In the genomic region with DNA sequence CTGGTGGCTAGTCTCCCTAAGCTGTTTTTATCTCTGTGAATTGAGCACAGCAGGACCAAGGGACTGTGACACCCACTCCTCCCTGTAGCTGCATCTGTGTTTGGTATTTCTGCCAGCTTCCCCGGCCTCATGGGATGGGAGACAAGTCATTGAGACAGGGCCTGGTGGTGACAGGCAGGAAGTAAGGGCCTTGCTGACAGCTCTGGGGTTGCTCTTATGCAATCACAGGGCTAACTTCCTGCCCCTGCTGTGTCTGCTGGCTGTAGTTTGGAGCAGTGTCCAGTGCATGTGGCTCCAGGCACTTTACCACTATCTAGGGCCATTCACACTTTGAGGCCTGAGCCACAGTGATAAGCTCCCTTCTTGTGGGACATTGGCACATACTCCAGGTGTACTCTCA, we compare ENCODE assay signal across 9 mouse cellular contexts. TPM values are rescaled to one million over a fixed set of nuclear protein-coding genes. Genes with fewer than 3 reads are reported as not detected.
A peak's percentile ranks its signal among the peaks of the same experiment; 100 is the strongest.
DNase-seq lines count a peak whose midpoint lies in the region; ATAC-seq and TF ChIP-seq lines count a peak whose summit lies in the region.
"Had no signal": no experiment of that assay in that cellular context is flagged by ENCODE, and none has a peak within 500 bp of the region (broad histone marks: within the 10 kb centered on the region; RNA-seq: fewer than 3 reads in every experiment).

No protein-coding gene starts in this region.

- no peak for TF ChIP-seq CTCF in MEL (IDR thresholded peaks at IDR 0.05 in 2 of 3, conservative IDR thresholded peaks at IDR 0.05 in 1 of 3; ENCODE audit: control insufficient read depth in 1 of 3, insufficient read depth in 1 of 3, low read depth in 2 of 3, low read length in 3 of 3, poor library complexity in 1 of 3, severe bottlenecking in 1 of 3)

- H3K27me3 ChIP-seq in MEL (ENCODE audit: control insufficient read depth in 1 of 2, insufficient read depth in 2 of 2, low read length in 2 of 2): no peaks in the 10 kb centered on the region
- H3K27me3 ChIP-seq in liver, embryonic 15.5 days: no peaks in the 10 kb centered on the region
- H3K27me3 ChIP-seq in hindbrain, embryonic 13.5 days: 0 out of 2 replicates have a peak, but pooled peaks cover 6% of the 10 kb centered on the region
- no peaks in the 10 kb centered on the region for H3K27me3 ChIP-seq in midbrain, embryonic 16.5 days (ENCODE audit: control insufficient read depth, insufficient read depth, low read depth, low read length)

- H3K27ac ChIP-seq in MEL (ENCODE audit: control insufficient read depth, low read depth, low read length): no peak overlapping the region
- H3K27ac ChIP-seq in liver, embryonic 15.5 days (replicated peaks): peak overlapping the region; percentile 48; the same call in 1 of the 2 replicates
- H3K27ac ChIP-seq in hindbrain, embryonic 13.5 days: no peak overlapping the region
- no peak overlapping the region for H3K27ac ChIP-seq in midbrain, embryonic 16.5 days (ENCODE audit: low read length)
- H3K27ac ChIP-seq: left cerebral cortex, adult 2 months had no signal

- H3K79me2 ChIP-seq in MEL (ENCODE audit: control insufficient read depth, insufficient read depth, low read length, poor library complexity): no peaks in the 10 kb centered on the region

- intact Hi-C loops in heart, postnatal 25 days (cut with DNase I): loop anchor here (5.0 kb wide), 1 partner anchor 39 kb away; no protein-coding TSS in a partner anchor

- H3K4me1 ChIP-seq in MEL (ENCODE audit: control insufficient read depth in 1 of 2, insufficient read depth in 2 of 2, low read length in 2 of 2): peaks cover 0 to 15% of the 10 kb centered on the region in 2 experiments; a peak in 3 of 4 replicates
- H3K4me1 ChIP-seq in liver, embryonic 15.5 days (replicated peaks): peaks cover 32% of the 10 kb centered on the region
- no peaks in the 10 kb centered on the region for H3K4me1 ChIP-seq in hindbrain, embryonic 13.5 days (replicated peaks)
- H3K4me1 ChIP-seq in midbrain, embryonic 16.5 days (ENCODE audit: control insufficient read depth, insufficient read depth, low read length): no peaks in the 10 kb centered on the region

- no peak for TF ChIP-seq POLR2A in MEL (IDR thresholded peaks at IDR 0.05; ENCODE audit: control insufficient read depth in 1 of 2, insufficient read depth in 1 of 2, low read depth in 1 of 2, low read length in 2 of 2, poor library complexity in 1 of 2)

- no peak overlapping the region for H3K4me3 ChIP-seq in MEL (ENCODE audit: control insufficient read depth in 1 of 2, insufficient read depth in 1 of 2, low read depth in 2 of 2, low read length in 2 of 2)
- H3K4me3 ChIP-seq in liver, embryonic 15.5 days (replicated peaks): no peak overlapping the region
- no peak overlapping the region for H3K4me3 ChIP-seq in hindbrain, embryonic 13.5 days
- H3K4me3 ChIP-seq in midbrain, embryonic 16.5 days (ENCODE audit: low read depth, low read length): no peak overlapping the region
- H3K4me3 ChIP-seq: left cerebral cortex, adult 2 months had no signal

- peaks cover 0 to 2% of the 10 kb centered on the region in 2 experiments; a peak in 2 of 4 replicates for H3K36me3 ChIP-seq in MEL (ENCODE audit: control insufficient read depth in 1 of 2, insufficient read depth in 2 of 2, low read length in 2 of 2)
- H3K36me3 ChIP-seq in liver, embryonic 15.5 days (replicated peaks): no peaks in the 10 kb centered on the region
- H3K36me3 ChIP-seq in hindbrain, embryonic 13.5 days: no peaks in the 10 kb centered on the region
- no peaks in the 10 kb centered on the region for H3K36me3 ChIP-seq in midbrain, embryonic 16.5 days (ENCODE audit: control insufficient read depth, insufficient read depth, low read length)

- no peak overlapping the region for H3K9ac ChIP-seq in MEL (ENCODE audit: control insufficient read depth, low read depth, low read length, poor library complexity, severe bottlenecking)
- H3K9ac ChIP-seq in liver, embryonic 15.5 days: no peak overlapping the region
- H3K9ac ChIP-seq in hindbrain, embryonic 13.5 days: no peak overlapping the region
- H3K9ac ChIP-seq in midbrain, embryonic 16.5 days (ENCODE audit: low read depth, low read length): no peak overlapping the region

- 12% methylated on average over 1 of the region's 1 CpGs for WGBS in liver, embryonic 15.5 days (ENCODE audit: insufficient replicate concordance)
- 62% methylated on average over 1 of the region's 1 CpGs for WGBS in hindbrain, embryonic 13.5 days
- 87% methylated on average over 1 of the region's 1 CpGs for WGBS in midbrain, embryonic 16.5 days

- TF ChIP-seq EP300 in MEL (IDR thresholded peaks at IDR 0.05; ENCODE audit: low read depth in 1 of 2, low read length in 2 of 2): 0 out of 4 replicates have a peak, but pooled peaks of 1 of the 2 experiments have one; percentile 22

- H3K9me3 ChIP-seq in MEL (replicated peaks; ENCODE audit: insufficient read depth, low read length): no peaks in the 10 kb centered on the region
- H3K9me3 ChIP-seq in liver, embryonic 15.5 days (replicated peaks): no peaks in the 10 kb centered on the region
- H3K9me3 ChIP-seq in hindbrain, embryonic 13.5 days: no peaks in the 10 kb centered on the region
- H3K9me3 ChIP-seq in midbrain, embryonic 16.5 days (replicated peaks; ENCODE audit: control insufficient read depth, low read length, poor library complexity, severe bottlenecking): 0 out of 2 replicates have a peak, but pooled peaks cover 2% of the 10 kb centered on the region

- peak; percentile 43; the same call in 1 of the 2 replicates for ATAC-seq in liver, embryonic 15.5 days (ENCODE audit: insufficient read depth)
- no peak for ATAC-seq in hindbrain, embryonic 13.5 days (ENCODE audit: low FRiP score)
- no peak for ATAC-seq in midbrain, embryonic 16.5 days

- no peak overlapping the region for H3K4me2 ChIP-seq in liver, embryonic 15.5 days
- H3K4me2 ChIP-seq in hindbrain, embryonic 13.5 days: no peak overlapping the region
- H3K4me2 ChIP-seq in midbrain, embryonic 16.5 days (ENCODE audit: low read length): no peak overlapping the region

- DNase-seq in adrenal gland, postnatal 10 days: peak; percentile 48
- no peak for DNase-seq in adrenal gland, postnatal 4 days (ENCODE audit: low spot score in 2 of 2)
- DNase-seq in MEL (ENCODE audit: low read depth, low spot score): no peak
- DNase-seq in heart, postnatal 25 days (ENCODE audit: low spot score): peak; percentile 71
- peak; percentile 22 to 45 for DNase-seq in thymus, postnatal 36 days

- no peak for TF ChIP-seq RAD21 in MEL (IDR thresholded peaks at IDR 0.05; ENCODE audit: low read depth, low read length)

TF ChIP-seq in MEL, 35 proteins besides CTCF, POLR2A, EP300 and RAD21:
- TF ChIP-seq TAL1 (IDR thresholded peaks at IDR 0.05; ENCODE audit: low read length): peak; percentile 21
- TF ChIP-seq TCF12 (IDR thresholded peaks at IDR 0.05; ENCODE audit: low read depth, low read length): 0 out of 2 replicates have a peak, but pooled peaks have one; percentile 32
- TF ChIP-seq KAT2A (conservative IDR thresholded peaks at IDR 0.05; ENCODE audit: low read depth, low read length): no peak
- TF ChIP-seq POLR2AphosphoS2 (IDR thresholded peaks at IDR 0.05; ENCODE audit: low read length): no peak
- no peak for TF ChIP-seq CHD1 (IDR thresholded peaks at IDR 0.05; ENCODE audit: low read depth, low read length)
- TF ChIP-seq UBTF (IDR thresholded peaks at IDR 0.05; ENCODE audit: borderline replicate concordance, insufficient read depth, low read depth, low read length): no peak
TF ChIP-seq in MEL: peak in this region for 2.

RNA-seq across cellular contexts. Expression of gene Crispld2, which starts 48.6 kb away (rescaled TPM):
- 1 to 10 TPM; 5.9 to 7.7 TPM for total RNA-seq in adrenal gland, postnatal 10 days (2021)
- 10 to 100 TPM in 1 of 2 experiments, 1 to 10 TPM in 1; 9.9 to 11.7 TPM for total RNA-seq in adrenal gland, postnatal 4 days (2021)
- total RNA-seq in MEL (2012; rRNA removed): 1.5 and 2.2 TPM in 2 replicates
- polyA plus RNA-seq in MEL (2012; ENCODE audit: insufficient read depth in 1 of 2, insufficient read length in 2 of 2, low read depth in 1 of 2, low replicate concordance in 2 of 2, missing spikeins in 1 of 2): 1 to 10 TPM in 1 of 2 experiments, not detected in 1; 1.7 TPM
- 10 to 100 TPM; 21.7 to 25.7 TPM for total RNA-seq in heart, postnatal 25 days (2021)
- 1.3 and 2.1 TPM in 2 replicates for polyA plus RNA-seq in liver, embryonic 15.5 days (2015; fragmentation: Nextera tagmentation; extraction: Ambion mirVana)
- polyA plus RNA-seq in hindbrain, embryonic 13.5 days (2015; fragmentation: Nextera tagmentation; extraction: Ambion mirVana): 3.1 and 3.5 TPM in 2 replicates
- polyA plus RNA-seq in midbrain, embryonic 16.5 days (2015; fragmentation: Nextera tagmentation; extraction: Ambion mirVana): 2.0 and 2.4 TPM in 2 replicates

Comparison
In these comparisons a context has a peak if more than half of its experiments do, and no peak if none do; other contexts are left out.
1. DNase-seq: peak in adrenal gland, postnatal 10 days (single experiment), heart, postnatal 25 days (single experiment) and thymus, postnatal 36 days (2 of 2); none in adrenal gland, postnatal 4 days (0 of 2) and MEL (single experiment).